Mouse (Mus musculus) small intestine, adult 2 months (tissue): ENCODE results near the gene Numb. TPM values are rescaled to one million over a fixed set of nuclear protein-coding genes. Genes with fewer than 3 reads are reported as not detected.

ENCODE experiments used
- H3K27ac ChIP-seq: fragments of 200-500 bp; 2 replicates; pipeline ENCODE4 v1.5.1; 2012; ENCODE audit warnings: low read depth, low read length, control low read depth, inconsistent platforms; ENCODE audit not compliant: insufficient read depth
- H3K27me3 ChIP-seq: fragments of 200-500 bp; 2 replicates; pipeline ENCODE4 v1.6.1; 2012; ENCODE audit warnings: mild to moderate bottlenecking, moderate library complexity, low read length, inconsistent platforms; ENCODE audit not compliant: control insufficient read depth, insufficient read depth
- H3K36me3 ChIP-seq: fragments of 200-500 bp; 2 replicates; pipeline ENCODE4 v1.6.1; 2012; ENCODE audit warnings: mild to moderate bottlenecking, low read length, control low read depth, inconsistent platforms; ENCODE audit not compliant: control insufficient read depth, insufficient read depth
- H3K4me1 ChIP-seq: fragments of 200-500 bp; 2 replicates; pipeline ENCODE4 v1.6.1; 2012; ENCODE audit warnings: low read length, inconsistent platforms, mixed read lengths; ENCODE audit not compliant: control insufficient read depth, insufficient read depth, insufficient read length
- H3K4me3 ChIP-seq: fragments of 200-500 bp; 2 replicates; pipeline ENCODE4 v1.5.1; 2012; ENCODE audit warnings: low read depth, mild to moderate bottlenecking, control low read depth, inconsistent platforms, low read length, moderate library complexity
- CTCF ChIP-seq: fragments of 200-500 bp; IDR thresholded peaks from 2 replicates; pipeline ENCODE4 v1.5.1; 2012; ENCODE audit warnings: low read depth, mild to moderate bottlenecking, control low read depth, inconsistent platforms, low read length, moderate library complexity, mixed read lengths; ENCODE audit not compliant: insufficient replicate concordance, insufficient read length; ENCODE audit errors: extremely low read depth
- POLR2A ChIP-seq: fragments of 200-500 bp; IDR thresholded peaks from 2 replicates; pipeline ENCODE4 v1.6.1; 2012; ENCODE audit warnings: low read depth, mild to moderate bottlenecking, control low read depth, inconsistent platforms, low read length, moderate library complexity
- WGBS: fragments of 180-500 bp; shearing (Covaris S2); methylation state at CpG from one replicate; pipeline ENCODE4 v1.1.7; 2018; 5-methylcytosine and 5-hydroxymethylcytosine counted together
- polyA plus RNA-seq: library from polyadenylated mRNA; depleted of rRNA; stranded (reverse); fragments of >200 nt; gene quantifications from 2 replicates; pipeline ENCODE4 v1.2.3, GENCODE M21; 2012

The Numb gene
- polyA plus RNA-seq, 1 experiment: 141 TPM

DNA sequence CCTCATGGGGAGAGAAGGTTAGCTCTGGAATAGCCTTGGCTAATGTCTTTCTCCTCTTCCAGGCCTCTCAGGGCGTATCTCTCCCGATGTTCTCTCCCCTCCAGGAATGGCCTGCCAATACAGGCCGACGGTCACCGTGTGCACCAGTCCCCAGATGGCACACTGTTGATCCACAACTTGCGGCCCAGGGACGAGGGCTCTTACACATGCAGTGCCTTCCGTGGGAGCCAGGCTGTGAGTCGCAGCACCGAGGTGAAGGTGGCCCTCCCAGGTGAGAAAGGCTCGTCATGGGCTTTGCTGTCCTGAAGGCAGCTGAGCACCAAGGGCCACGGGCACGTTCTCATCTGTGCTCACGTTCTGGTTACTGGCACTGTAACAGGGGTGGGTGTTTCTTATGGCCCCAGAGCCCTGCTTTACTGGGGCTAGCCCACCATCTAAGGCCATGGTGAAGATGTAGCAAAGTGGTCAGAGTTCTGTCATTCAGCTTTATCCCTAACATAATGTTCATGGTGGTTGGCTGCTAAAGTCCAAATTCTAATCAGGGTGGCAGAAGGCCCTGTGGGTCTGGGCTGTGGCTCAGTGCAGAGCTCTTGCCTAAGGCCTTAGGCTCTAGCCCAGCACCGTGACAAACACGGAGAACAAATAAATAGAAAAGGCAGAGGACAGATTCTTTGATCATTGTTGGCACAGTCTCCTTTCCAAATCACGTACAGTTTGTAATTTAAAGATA is 132.5 kb downstream of the Numb start:
- 88% methylated on average over 17 of the region's 17 CpGs for WGBS
- TF ChIP-seq CTCF: no peak
- no peak for TF ChIP-seq POLR2A
- no peak overlapping the region for H3K4me3 ChIP-seq

DNA sequence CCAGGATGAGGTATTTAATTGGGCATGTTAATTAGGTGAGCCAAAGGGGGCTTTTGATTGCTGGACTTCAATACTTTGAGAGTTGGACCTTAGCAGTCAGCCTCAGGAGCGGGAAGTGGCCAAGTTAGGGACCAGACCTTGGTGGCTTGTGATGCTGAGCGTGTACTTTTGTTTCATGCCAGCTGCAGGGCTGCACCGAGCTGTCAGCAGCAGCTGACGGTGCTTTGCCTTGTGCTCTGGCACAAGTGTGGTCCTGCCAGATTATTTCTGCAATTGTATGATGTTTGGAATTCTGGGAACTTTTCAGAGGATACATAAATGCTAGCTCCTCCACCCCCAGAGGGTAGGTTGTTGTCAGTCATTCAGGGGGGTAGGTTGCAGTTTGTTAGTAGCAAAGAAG is 136.4 kb downstream of the Numb start:
- Histone ChIP-seq H3K27me3 (no peaks in the 10 kb centered on the region), H3K27ac (no peak overlapping the region), H3K4me1 (no peaks in the 10 kb centered on the region), H3K36me3 (no peaks in the 10 kb centered on the region), H3K4me3 (no peak overlapping the region)
- TF ChIP-seq POLR2A: no peak
- no peak for TF ChIP-seq CTCF
- WGBS: 81% methylated on average over 4 of the region's 4 CpGs

More for the DNA sequence above, 132.5 kb downstream of the Numb start:
- Histone ChIP-seq H3K4me1 (no peaks in the 10 kb centered on the region), H3K36me3 (peaks cover 11% of the 10 kb centered on the region), H3K27ac (no peak overlapping the region), H3K27me3 (no peaks in the 10 kb centered on the region)

GRCm38 (mm10) chr12:83782669-83783068 is 139.1 kb downstream of the Numb start:
- Histone ChIP-seq H3K27me3 (no peaks in the 10 kb centered on the region), H3K4me1 (no peaks in the 10 kb centered on the region), H3K4me3 (no peak overlapping the region), H3K36me3 (no peaks in the 10 kb centered on the region), H3K27ac (no peak overlapping the region)
- TF ChIP-seq POLR2A (no peak), CTCF (no peak)
- WGBS: 92% methylated on average over 10 of the region's 10 CpGs

DNA sequence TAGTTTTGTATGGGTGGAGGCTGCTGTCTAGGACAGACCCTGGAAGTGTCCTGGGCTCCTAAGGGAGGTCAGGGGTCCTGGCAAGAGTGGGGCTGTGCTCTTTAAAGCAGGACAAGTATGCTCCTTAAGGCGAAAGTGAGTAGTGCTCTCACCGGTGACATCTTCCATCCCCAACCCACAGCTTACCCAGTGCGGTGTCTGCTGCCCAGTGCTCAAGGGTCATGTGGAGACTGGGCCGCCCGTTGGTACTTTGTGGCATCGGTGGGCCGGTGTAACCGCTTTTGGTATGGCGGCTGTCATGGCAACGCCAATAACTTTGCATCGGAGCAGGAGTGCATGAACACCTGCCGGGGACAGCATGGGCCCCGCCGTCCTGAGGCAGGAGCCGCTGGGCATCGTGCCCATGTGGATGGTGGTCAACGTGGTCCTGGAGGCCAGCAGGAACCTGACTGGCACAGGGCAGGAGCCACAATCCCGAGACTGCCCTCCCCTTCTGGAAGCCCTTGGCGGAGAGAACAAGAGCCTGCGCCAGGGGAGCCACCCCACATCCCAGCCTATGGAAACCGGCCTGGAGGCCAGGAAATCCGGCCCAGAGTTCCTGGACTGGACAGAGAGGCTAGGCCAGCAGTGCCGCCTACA is 140.0 kb downstream of the Numb start:
- no peak overlapping the region for H3K4me3 ChIP-seq
- TF ChIP-seq POLR2A: no peak
- 84% methylated on average over 23 of the region's 23 CpGs for WGBS
- no peak overlapping the region for H3K27ac ChIP-seq
- H3K36me3 ChIP-seq: no peaks in the 10 kb centered on the region
- H3K4me1 ChIP-seq: no peaks in the 10 kb centered on the region
- H3K27me3 ChIP-seq: no peaks in the 10 kb centered on the region

- Histone ChIP-seq H3K4me3 (no peak overlapping the region), H3K27ac (no peak overlapping the region), H3K36me3 (no peaks in the 10 kb centered on the region), H3K4me1 (no peaks in the 10 kb centered on the region), H3K27me3 (no peaks in the 10 kb centered on the region)
- no peak for TF ChIP-seq POLR2A
- TF ChIP-seq CTCF: no peak
- WGBS: 76% methylated on average over 7 of the region's 7 CpGs
Measured at GRCm38 (mm10) chr12:83781204-83781603, 140.5 kb downstream of the Numb start.

DNA sequence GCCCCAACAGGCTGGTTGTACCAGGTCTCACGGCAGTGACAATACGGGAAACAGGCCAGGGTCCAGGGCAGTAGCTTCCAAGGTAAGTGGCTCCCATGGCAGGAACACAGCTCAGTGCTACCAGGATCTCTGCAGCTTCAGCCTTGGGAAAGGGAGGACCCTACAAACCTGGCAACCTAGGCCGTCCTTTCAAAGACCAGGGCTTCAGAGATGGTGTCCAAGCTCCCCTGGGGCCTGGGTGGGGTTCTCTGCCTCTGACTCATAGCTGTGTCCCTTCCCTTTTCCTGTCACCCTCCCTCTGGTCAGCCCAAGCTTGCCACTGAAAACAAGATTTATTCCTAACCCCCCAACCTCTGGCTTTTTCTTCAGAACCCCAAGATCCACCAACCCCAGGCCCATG is 141.6 kb downstream of the Numb start:
- 92% methylated on average over 3 of the region's 3 CpGs for WGBS
- TF ChIP-seq CTCF: no peak
- no peak for TF ChIP-seq POLR2A
- Histone ChIP-seq H3K27me3 (no peaks in the 10 kb centered on the region), H3K27ac (no peak overlapping the region), H3K36me3 (no peaks in the 10 kb centered on the region), H3K4me1 (no peaks in the 10 kb centered on the region), H3K4me3 (no peak overlapping the region)

GRCm38 (mm10) chr12:83776766-83777165 is 145.0 kb downstream of the Numb start:
- no peak for TF ChIP-seq CTCF
- no peak for TF ChIP-seq POLR2A
- Histone ChIP-seq H3K4me3 (no peak overlapping the region), H3K4me1 (no peaks in the 10 kb centered on the region), H3K36me3 (no peaks in the 10 kb centered on the region), H3K27ac (no peak overlapping the region), H3K27me3 (no peaks in the 10 kb centered on the region)
- 88% methylated on average over 7 of the region's 7 CpGs for WGBS
